Mouse (Mus musculus) embryonic facial prominence, embryonic 14.5 days (tissue): ENCODE results near the gene Eif3l. TPM values are rescaled to one million over a fixed set of nuclear protein-coding genes. Genes with fewer than 3 reads are reported as not detected.

ENCODE experiments used
- ATAC-seq: fragments of 200-750 bp; cut with Nextera tagmentation; 2 replicates; pipeline ENCODE4 v1.8.0; 2017; ENCODE audit warnings: low read depth, moderate number of reproducible peaks, moderate TSS enrichment
- DNase-seq: peaks from one replicate; pipeline ENCODE4 v3.0.0-alpha.2; 2015; ENCODE audit warnings: low spot score
- H3K27ac ChIP-seq: fragments of 300-500 bp; sonication (generic); replicated peaks from 2 replicates; pipeline ENCODE4 v1.5.1; 2014; ENCODE audit warnings: low read depth, mild to moderate bottlenecking, low read length, moderate library complexity
- H3K27me3 ChIP-seq: fragments of 300-500 bp; sonication (generic); replicated peaks from 2 replicates; pipeline ENCODE4 v1.6.1; 2014; ENCODE audit warnings: low read length; ENCODE audit not compliant: control insufficient read depth, insufficient read depth
- H3K36me3 ChIP-seq: fragments of 300-500 bp; sonication (generic); 2 replicates; pipeline ENCODE4 v1.6.1; 2014; ENCODE audit warnings: low read length, mixed read lengths; ENCODE audit not compliant: control insufficient read depth, insufficient read depth
- H3K4me1 ChIP-seq: fragments of 300-500 bp; sonication (generic); 2 replicates; pipeline ENCODE4 v1.6.1; 2014; ENCODE audit warnings: antibody characterized with exemption, low read length; ENCODE audit not compliant: control insufficient read depth, insufficient read depth
- H3K4me2 ChIP-seq: fragments of 300-500 bp; sonication (generic); 2 replicates; pipeline ENCODE4 v1.6.1; 2014; ENCODE audit warnings: low read depth, mild to moderate bottlenecking, low read length, moderate library complexity, mixed read lengths
- H3K4me3 ChIP-seq: fragments of 300-500 bp; sonication (generic); 2 replicates; pipeline ENCODE4 v1.5.1; 2014; ENCODE audit warnings: low read depth, mild to moderate bottlenecking, low read length
- H3K9ac ChIP-seq: fragments of 300-500 bp; sonication (generic); 2 replicates; pipeline ENCODE4 v1.6.1; 2014; ENCODE audit warnings: low read depth, mild to moderate bottlenecking, low read length, moderate library complexity, mixed read lengths
- H3K9me3 ChIP-seq: fragments of 300-500 bp; sonication (generic); 2 replicates; pipeline ENCODE4 v1.6.1; 2016; ENCODE audit warnings: low read length; ENCODE audit not compliant: control insufficient read depth
- WGBS: fragments of 180-500 bp; shearing (Covaris S2); extraction: QIAGEN DNeasy Blood & Tissue Kit; methylation state at CpG from one replicate; pipeline ENCODE4 v1.1.7; 2014; 5-methylcytosine and 5-hydroxymethylcytosine counted together
- polyA plus RNA-seq: library from polyadenylated mRNA; unstranded; fragments of >200 nt; fragmentation: Nextera tagmentation; extraction: Ambion mirVana; gene quantifications from 2 replicates; pipeline ENCODE4 v1.2.1, GENCODE M21; 2014

Eif3l gene
- polyA plus RNA-seq, 1 experiment from 2014 or later, result 197 TPM

DNA sequence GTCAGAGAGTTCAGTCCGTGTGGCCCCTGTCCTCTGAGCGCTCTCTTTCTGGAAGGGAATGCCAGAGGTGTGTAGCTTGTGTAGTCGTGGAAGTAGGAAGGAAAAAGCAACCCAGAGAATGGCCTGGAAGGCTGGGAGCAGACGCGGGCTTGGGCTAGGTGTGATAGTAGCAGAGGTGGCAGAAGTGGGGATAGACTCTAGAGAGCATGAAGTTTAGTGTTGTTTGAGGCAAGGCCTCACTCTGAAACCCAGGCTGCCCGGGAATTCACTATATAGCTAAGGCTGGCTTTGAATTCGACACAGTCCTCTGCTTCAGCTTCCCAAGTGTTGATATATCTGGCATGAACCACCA is 66.6 kb downstream of the Eif3l start:
- peaks cover 27% of the 10 kb centered on the region for H3K36me3 ChIP-seq
- peak overlapping the region; percentile 86 for H3K4me3 ChIP-seq
- H3K9me3 ChIP-seq, result no peaks in the 10 kb centered on the region
- ATAC-seq (0 out of 2 replicates have a peak, but pooled peaks have one; percentile 13), DNase-seq (no peak)
- H3K9ac ChIP-seq, result peak overlapping the region; percentile 84
- H3K4me1 ChIP-seq, result peaks cover 8% of the 10 kb centered on the region; the same call in 1 of the 2 replicates
- no peaks in the 10 kb centered on the region for H3K27me3 ChIP-seq
- WGBS, result 2% methylated on average over 7 of the region's 7 CpGs
- no peak overlapping the region; the same call in 1 of the 2 replicates for H3K27ac ChIP-seq
- peak overlapping the region; percentile 81 for H3K4me2 ChIP-seq

DNA sequence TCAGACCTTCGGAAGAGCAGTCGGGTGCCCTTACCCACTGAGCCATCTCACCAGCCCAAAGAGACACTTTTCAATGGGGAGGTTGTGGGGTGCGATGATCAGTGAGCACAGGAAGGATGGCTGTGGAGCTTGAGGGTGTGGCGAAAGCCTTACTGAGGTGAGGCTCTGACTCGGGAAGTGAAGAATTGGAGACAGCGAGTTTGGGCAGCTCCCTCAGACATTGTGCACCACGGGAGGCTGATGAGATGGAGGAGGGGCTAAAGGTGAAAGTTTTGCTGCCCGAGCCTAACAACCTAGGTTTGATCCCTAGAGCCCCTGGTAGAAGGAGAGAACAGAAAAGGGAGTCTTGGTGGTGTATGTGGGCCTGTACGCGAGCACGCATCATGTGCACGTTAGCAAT is 68.3 kb downstream of the Eif3l start:
- DNase-seq (no peak), ATAC-seq (no peak)
- H3K9ac ChIP-seq, result peak overlapping the region; percentile 25; the same call in 1 of the 2 replicates
- WGBS, result 83% methylated on average over 12 of the region's 12 CpGs
- no peak overlapping the region for H3K4me2 ChIP-seq
- H3K9me3 ChIP-seq, result no peaks in the 10 kb centered on the region
- peaks cover 8% of the 10 kb centered on the region; the same call in 1 of the 2 replicates for H3K4me1 ChIP-seq
- peaks cover 44% of the 10 kb centered on the region for H3K36me3 ChIP-seq
- no peaks in the 10 kb centered on the region for H3K27me3 ChIP-seq
- no peak overlapping the region for H3K4me3 ChIP-seq
- H3K27ac ChIP-seq, result no peak overlapping the region

Other genes starting within 250 kb of the Eif3l start
- 30.8 and 36.1 TPM in 2 replicates for gene Cdc42ep1, start 232.6 kb upstream of the Eif3l start, polyA plus RNA-seq
- gene Lgals2, start 219.7 kb upstream of the Eif3l start, polyA plus RNA-seq, result 0.89 and 1.4 TPM in 2 replicates
- 42.5 and 46.9 TPM in 2 replicates for gene Gga1, start 198.0 kb upstream of the Eif3l start, polyA plus RNA-seq
- gene Gm49510, start 175.5 kb upstream of the Eif3l start, polyA plus RNA-seq, result 0.58 and 0.98 TPM in 2 replicates
- gene Sh3bp1, start 175.4 kb upstream of the Eif3l start, polyA plus RNA-seq, result 40.8 and 44.1 TPM in 2 replicates
- gene Pdxp, start 161.3 kb upstream of the Eif3l start, polyA plus RNA-seq, result 19.6 and 21.0 TPM in 2 replicates
- gene Lgals1, start 148.5 kb upstream of the Eif3l start, polyA plus RNA-seq, result 2,628 and 2,877 TPM in 2 replicates
- gene Nol12, start 140.2 kb upstream of the Eif3l start, polyA plus RNA-seq, result 51.1 and 54.3 TPM in 2 replicates
- 46.2 and 47.4 TPM in 2 replicates for gene Triobp, start 127.5 kb upstream of the Eif3l start, polyA plus RNA-seq
- gene H1f0, start 46.7 kb upstream of the Eif3l start, polyA plus RNA-seq, result 168 and 202 TPM in 2 replicates
- not detected in 2 replicates for gene Galr3, start 33.3 kb upstream of the Eif3l start, polyA plus RNA-seq
- gene Ankrd54, start 12.3 kb upstream of the Eif3l start, polyA plus RNA-seq, result 42.6 and 43.6 TPM in 2 replicates
- 10.5 and 10.8 TPM in 2 replicates for gene Micall1, start 33.7 kb downstream of the Eif3l start, polyA plus RNA-seq
- gene Polr2f, start 65.8 kb downstream of the Eif3l start, polyA plus RNA-seq, result 305 TPM in 2 replicates
- 8.5 and 12.2 TPM in 2 replicates for gene 1700088E04Rik, start 66.1 kb downstream of the Eif3l start, polyA plus RNA-seq
- 16.2 and 17.7 TPM in 2 replicates for gene Sox10, start 90.1 kb downstream of the Eif3l start, polyA plus RNA-seq
- gene Pick1, start 154.0 kb downstream of the Eif3l start, polyA plus RNA-seq, result 18.1 and 21.3 TPM in 2 replicates
- 1.1 TPM in 2 replicates for gene Gm49486, start 154.2 kb downstream of the Eif3l start, polyA plus RNA-seq
- gene Slc16a8, start 179.6 kb downstream of the Eif3l start, polyA plus RNA-seq, result 0.28 and 0.29 TPM in 2 replicates
- 5.6 and 6.9 TPM in 2 replicates for gene Baiap2l2, start 210.4 kb downstream of the Eif3l start, polyA plus RNA-seq